Comparison of ENCODE assay signal across 20 mouse cellular contexts in the genomic region with DNA sequence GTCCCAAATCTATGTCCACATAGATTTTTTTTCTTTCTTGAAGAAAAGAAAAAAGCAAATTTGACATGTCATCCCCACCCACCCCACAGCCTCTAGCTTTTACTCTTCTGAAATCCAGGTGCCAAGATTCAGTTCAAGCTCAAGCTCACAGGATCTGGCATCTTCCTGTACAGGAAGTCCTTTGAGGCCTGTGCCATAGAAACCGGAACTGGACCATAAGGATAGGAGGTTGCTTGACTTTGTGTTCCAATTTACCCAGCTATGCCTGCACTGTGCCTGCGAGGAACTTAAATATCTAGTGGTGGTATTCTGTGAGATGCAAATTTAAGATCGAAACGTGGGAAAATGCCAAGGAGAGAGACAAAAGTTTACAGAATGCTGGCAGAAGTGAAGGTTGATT. TPM values are rescaled to one million over a fixed set of nuclear protein-coding genes. Genes with fewer than 3 reads are reported as not detected.
"Had no signal": no experiment of that assay in that cellular context is flagged by ENCODE, and none has a peak within 500 bp of the region (broad histone marks: within the 10 kb centered on the region; RNA-seq: fewer than 3 reads in every experiment).

No protein-coding gene starts in this region.

- H3K9me3 ChIP-seq: limb, embryonic 15.5 days; liver, embryonic 12.5 days; midbrain, embryonic 10.5 days; midbrain, embryonic 12.5 days; neural tube, embryonic 13.5 days; neural tube, embryonic 15.5 days; stomach, embryonic 15.5 days had no signal

- H3K9ac ChIP-seq: limb, embryonic 15.5 days; liver, embryonic 12.5 days; liver, embryonic 14.5 days; midbrain, embryonic 12.5 days; neural tube, embryonic 13.5 days; neural tube, embryonic 15.5 days; stomach, embryonic 15.5 days had no signal

- H3K4me2 ChIP-seq: limb, embryonic 15.5 days; liver, embryonic 12.5 days; midbrain, embryonic 12.5 days; neural tube, embryonic 13.5 days; neural tube, embryonic 15.5 days; stomach, embryonic 15.5 days had no signal

- H3K27ac ChIP-seq: limb, embryonic 15.5 days; liver, embryonic 12.5 days; liver, embryonic 14.5 days; midbrain, embryonic 10.5 days; midbrain, embryonic 12.5 days; neural tube, embryonic 13.5 days; neural tube, embryonic 15.5 days; stomach, embryonic 15.5 days; stomach, postnatal 0 days had no signal

- H3K36me3 ChIP-seq: limb, embryonic 15.5 days; liver, embryonic 12.5 days; midbrain, embryonic 10.5 days; midbrain, embryonic 12.5 days; neural tube, embryonic 13.5 days; neural tube, embryonic 15.5 days; stomach, embryonic 15.5 days had no signal

- ATAC-seq: liver, embryonic 12.5 days; midbrain, embryonic 16.5 days had no signal

- DNase-seq: midbrain, embryonic 14.5 days; retina, postnatal 1 day; right cerebral cortex, adult 18-20 months; thymus, adult 2 months; thymus, postnatal 25 days; thymus, postnatal 4 days had no signal

- H3K27me3 ChIP-seq: limb, embryonic 15.5 days; liver, embryonic 12.5 days; midbrain, embryonic 12.5 days; neural tube, embryonic 13.5 days; neural tube, embryonic 15.5 days; stomach, embryonic 15.5 days had no signal

- H3K4me3 ChIP-seq: limb, embryonic 15.5 days; liver, embryonic 12.5 days; midbrain, embryonic 10.5 days; midbrain, embryonic 12.5 days; myocyte; neural tube, embryonic 13.5 days; neural tube, embryonic 15.5 days; stomach, embryonic 15.5 days had no signal

- H3K4me1 ChIP-seq: limb, embryonic 15.5 days; liver, embryonic 12.5 days; midbrain, embryonic 10.5 days; midbrain, embryonic 12.5 days; neural tube, embryonic 13.5 days; neural tube, embryonic 15.5 days; stomach, embryonic 15.5 days had no signal

RNA-seq across cellular contexts. Expression of a gene that starts 42.8 kb away (rescaled TPM):
- polyA plus RNA-seq: limb, embryonic 15.5 days; liver, adult 2 months; liver, embryonic 12.5 days; liver, embryonic 14.5 days; liver, embryonic 16.5 days; myocyte; neural tube, embryonic 13.5 days; spleen, adult 2 months; stomach, embryonic 15.5 days; stomach, postnatal 0 days; thymus, adult 2 months had no signal
